Mouse (Mus musculus): ENCODE measurements around the gene N4bp2l1.

The N4bp2l1 gene

DNA sequence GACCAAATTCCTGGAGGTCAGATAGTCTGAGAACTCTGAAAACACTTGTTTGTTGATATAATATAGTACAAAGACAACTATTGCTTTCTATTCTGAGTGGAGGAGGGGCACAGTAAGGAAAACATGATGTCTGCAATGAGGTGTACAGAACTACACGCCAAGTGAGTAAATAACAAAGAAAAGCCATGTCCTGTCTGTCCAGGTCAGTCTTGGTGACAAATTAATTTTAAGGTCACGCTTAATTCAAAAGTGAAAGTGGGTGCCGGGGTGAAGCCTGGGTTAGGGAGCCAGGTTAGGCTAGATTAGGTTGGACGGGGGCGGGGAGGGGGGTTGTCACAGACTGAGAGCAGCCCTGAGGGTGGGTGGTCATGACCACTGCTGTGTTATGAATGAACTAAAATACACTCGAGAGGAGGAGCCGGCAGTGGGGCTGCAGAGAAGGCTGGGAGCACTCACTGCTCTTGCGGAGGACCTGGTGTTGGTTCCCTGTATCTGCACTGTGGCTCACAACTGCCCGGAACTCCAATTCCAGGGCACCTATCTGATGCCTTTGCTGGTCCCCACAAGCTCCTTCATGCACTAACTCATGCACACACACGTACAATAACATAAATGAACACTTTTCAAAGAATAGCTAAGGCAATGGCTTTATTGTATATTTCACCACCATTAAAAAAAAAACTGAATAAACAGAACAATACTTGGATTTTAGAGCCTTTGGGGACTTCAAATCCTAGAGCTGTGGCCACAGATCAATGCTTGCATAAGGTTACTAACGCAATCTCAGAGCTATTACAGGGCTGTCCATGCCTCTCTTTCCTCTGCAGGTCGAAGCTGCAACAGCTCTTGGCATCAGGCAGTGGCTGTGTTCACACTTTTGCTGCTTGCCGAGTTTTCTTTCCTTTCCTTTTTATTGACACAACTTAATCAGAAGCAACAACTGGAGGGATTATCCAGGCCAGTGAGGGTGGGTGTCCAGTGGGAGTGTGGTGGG lies 2.6 kb upstream of the N4bp2l1 start:
- DNase-seq (ENCODE audit: extremely low read depth, insufficient read length, low spot score), result no peak

GRCm38 (mm10) chr5:150598202-150599119 lies 1.5 kb upstream of the N4bp2l1 start:
- DNase-seq (ENCODE audit: extremely low read depth, insufficient read length, low spot score), result no peak

GRCm38 (mm10) chr5:150595366-150596016 lies 1.5 kb downstream of the N4bp2l1 start:
- no peak for DNase-seq (ENCODE audit: extremely low read depth, insufficient read length, low spot score)

- no peak for DNase-seq (ENCODE audit: extremely low read depth, insufficient read length, low spot score)
Observed at GRCm38 (mm10) chr5:150594649-150595339, 2.2 kb downstream of the N4bp2l1 start.

DNA sequence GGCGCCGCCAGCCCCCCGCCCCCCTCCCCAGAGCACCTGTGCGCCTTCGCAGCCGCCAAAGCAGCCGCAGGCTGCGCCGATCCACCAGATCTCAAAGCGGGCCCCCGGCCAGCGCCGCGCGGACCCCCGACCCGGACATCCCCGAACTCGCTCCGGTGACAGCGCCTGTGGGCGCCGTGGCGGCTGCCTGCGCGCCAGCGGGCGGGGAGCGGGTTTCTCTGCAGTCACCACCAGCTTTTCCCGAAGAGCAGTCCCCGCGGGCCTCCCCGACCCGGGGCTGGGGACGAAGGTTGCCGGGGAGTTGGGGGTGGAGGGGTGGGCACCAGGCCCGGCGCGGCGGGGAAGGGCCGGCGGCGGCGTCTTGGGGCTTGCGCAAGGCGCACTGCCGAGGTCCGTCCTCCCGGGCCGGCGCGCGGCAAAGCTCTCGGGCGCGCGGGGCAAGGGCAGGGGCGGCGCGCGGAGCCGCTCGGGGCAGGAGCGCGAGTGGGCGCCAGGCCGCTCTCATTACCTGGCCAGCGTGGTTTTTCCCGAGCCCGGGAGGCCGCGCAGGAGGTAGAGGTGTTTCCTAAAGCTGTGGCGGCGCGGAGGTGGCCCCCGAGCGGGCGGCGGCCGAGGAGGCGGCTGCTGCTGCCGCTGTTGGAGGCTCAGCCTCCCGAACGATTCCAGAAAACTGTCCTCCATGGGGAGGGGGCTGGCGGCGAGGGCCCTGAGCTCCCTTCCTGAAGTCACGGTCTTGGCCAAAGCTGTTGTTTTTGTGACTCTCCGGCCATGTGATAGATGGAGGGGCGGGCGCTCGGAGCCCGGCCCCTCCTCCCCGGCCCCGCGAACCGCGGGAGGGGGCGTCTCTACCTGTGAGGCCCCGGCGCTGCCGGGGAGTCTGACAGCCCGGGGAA lies 3.0 kb downstream of the N4bp2l1 start:
- no peak for DNase-seq (ENCODE audit: extremely low read depth, insufficient read length, low spot score)

- DNase-seq (ENCODE audit: extremely low read depth, insufficient read length, low spot score), result no peak
Observed at GRCm38 (mm10) chr5:150592904-150593755, 3.9 kb downstream of the N4bp2l1 start.

DNA sequence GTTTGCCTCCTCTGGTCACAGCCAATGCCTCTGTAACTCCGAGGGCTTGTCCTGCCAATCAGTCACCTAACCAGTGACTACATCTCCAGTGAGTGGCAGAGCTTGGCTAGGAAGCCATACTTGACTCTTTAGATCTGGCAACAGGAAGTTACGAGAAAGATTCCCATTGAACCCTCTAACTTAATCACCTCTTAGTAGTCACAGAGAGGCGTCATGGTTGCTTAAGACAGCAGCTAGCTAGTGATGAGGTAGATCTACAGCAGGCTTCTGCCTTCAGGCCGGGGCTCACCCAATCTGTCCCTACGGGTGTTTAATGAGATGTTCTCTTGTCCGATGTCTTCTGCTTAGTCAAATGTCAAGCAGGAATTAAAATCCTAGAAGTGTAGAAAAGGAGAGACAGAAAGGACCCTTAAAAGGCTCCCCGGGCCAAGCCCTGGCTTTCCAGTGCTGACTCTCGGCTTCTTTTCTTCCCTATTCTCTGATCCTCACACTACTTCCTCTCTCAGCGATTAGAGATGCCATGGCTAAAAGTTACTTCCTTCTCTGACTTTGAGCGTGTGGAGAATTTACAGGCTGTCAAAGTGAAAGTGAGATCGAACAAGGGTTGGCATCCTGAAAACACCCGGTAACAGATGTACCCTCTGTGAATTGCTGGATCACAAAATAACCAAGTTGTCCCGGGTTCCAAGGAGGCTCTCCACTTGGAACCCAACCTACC lies 4.6 kb downstream of the N4bp2l1 start:
- DNase-seq (ENCODE audit: extremely low read depth, insufficient read length, low spot score), result no peak

- no peak for DNase-seq (ENCODE audit: extremely low read depth, insufficient read length, low spot score)
Observed at GRCm38 (mm10) chr5:150589945-150590344, 7.0 kb downstream of the N4bp2l1 start.

- no peak for DNase-seq (ENCODE audit: extremely low read depth, insufficient read length, low spot score)
Observed at GRCm38 (mm10) chr5:150584337-150584729, 12.7 kb downstream of the N4bp2l1 start.

DNA sequence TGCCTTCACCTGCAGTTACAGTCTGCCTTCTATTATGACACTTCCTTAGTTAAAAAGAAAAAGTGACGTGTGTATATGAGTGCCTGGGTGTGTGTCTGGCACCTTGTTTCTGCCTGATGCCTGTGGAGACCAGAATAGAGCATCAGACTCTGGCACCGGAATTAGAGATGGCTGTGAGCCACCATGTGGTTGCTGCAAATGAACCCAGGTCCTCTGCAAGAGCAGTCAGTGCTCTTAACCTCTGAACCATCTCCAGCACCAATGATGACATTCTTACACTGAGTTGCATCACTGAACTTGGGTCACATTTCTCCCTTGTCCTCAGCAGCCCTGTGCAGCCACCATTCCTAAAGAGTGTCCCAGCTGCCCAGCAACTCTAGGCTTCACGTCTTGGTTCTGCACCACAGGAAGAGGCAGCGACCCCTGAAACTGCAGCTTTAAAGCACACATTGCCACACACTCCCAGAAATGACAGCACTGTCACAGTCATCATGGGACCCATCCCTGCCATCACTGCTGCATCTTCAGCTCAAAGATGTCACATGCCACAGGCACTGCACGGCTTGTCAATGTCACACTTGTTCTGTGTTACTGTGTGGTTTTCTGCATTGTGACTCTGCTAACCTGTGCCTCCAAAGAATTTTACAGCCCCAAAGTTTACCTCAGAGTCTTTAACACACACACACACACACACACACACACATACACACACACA lies 13.2 kb downstream of the N4bp2l1 start:
- DNase-seq (ENCODE audit: extremely low read depth, insufficient read length, low spot score), result peak; percentile 58

- DNase-seq (ENCODE audit: extremely low read depth, insufficient read length, low spot score), result no peak
Observed at GRCm38 (mm10) chr5:150583181-150583580, 13.8 kb downstream of the N4bp2l1 start.

DNA sequence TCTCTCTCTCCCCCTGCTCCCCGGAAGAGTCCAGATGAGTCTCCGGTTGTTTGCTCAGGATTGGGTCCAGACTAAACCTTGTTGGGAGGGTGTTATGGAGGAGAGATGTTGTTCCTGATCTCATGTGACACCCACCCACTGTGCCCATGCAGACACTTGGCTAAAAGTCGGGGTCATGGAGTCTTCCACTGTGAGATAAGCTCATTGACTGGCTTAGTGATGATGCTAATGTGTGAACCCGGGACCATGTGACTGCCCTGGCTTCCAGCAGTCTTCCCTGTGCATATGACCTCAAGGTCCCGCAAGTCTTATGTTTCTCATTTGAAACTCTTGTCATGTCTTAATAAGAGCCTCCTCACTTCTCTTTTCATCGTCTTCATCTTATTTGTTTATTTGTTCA lies 15.8 kb downstream of the N4bp2l1 start:
- DNase-seq (ENCODE audit: extremely low read depth, insufficient read length, low spot score), result no peak

- peak; percentile 50 for DNase-seq (ENCODE audit: extremely low read depth, insufficient read length, low spot score)
Observed at GRCm38 (mm10) chr5:150578613-150579171, 18.3 kb downstream of the N4bp2l1 start.

DNA sequence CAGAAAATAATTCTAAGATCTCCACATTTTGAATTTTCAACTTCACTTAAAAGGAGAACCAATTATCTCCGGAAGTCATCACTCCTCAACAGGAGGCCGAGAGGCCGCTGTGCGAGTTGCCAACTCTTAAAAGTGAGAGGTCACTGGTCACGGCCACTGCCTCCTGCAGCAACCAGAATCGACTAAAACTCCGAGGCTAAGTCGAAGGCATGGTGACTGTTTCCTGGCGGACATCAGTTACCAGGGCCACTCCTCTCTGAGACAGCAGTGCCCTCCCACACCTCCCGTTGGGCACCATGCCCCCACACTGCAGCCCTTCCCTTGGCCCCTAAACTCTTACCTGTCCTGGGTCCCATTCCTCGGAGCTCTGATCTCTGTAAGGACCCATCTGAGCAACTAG lies 20.2 kb downstream of the N4bp2l1 start:
- no peak for DNase-seq (ENCODE audit: extremely low read depth, insufficient read length, low spot score)

- DNase-seq (ENCODE audit: extremely low read depth, insufficient read length, low spot score), result no peak
Observed at GRCm38 (mm10) chr5:150574885-150575284, 22.1 kb downstream of the N4bp2l1 start.

- no peak for DNase-seq (ENCODE audit: extremely low read depth, insufficient read length, low spot score)
Observed at GRCm38 (mm10) chr5:150574403-150574802, 22.6 kb downstream of the N4bp2l1 start.
